Mouse (Mus musculus) kidney, postnatal 4 days (tissue): ENCODE results near the gene Farp2.

Source experiments
- DNase-seq, 2 experiments: peaks; one replicate each; pipeline ENCODE4 v3.0.0; 2021; ENCODE audit warnings: mixed read lengths in 2 of 2

The Farp2 gene

DNA sequence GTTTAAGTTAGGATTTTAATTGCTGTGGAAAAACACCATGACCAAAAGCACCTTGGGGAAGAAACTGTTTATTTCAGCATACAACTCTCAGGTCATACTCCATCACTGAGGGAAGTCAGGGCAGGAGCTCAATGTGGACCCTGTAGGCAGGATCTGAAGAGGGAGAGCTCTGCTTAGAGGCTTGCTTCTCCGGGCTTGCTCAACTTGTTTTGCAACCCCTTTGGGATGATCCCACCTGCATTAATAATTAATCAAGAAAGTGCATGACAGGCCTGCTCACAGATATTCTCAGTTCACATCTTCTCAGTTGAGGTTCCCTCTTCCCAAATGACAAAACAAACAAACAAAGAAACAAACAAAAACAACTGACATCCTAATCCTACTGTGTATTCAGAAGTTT is 51.8 kb downstream of the Farp2 start:
- no peak for DNase-seq

DNA sequence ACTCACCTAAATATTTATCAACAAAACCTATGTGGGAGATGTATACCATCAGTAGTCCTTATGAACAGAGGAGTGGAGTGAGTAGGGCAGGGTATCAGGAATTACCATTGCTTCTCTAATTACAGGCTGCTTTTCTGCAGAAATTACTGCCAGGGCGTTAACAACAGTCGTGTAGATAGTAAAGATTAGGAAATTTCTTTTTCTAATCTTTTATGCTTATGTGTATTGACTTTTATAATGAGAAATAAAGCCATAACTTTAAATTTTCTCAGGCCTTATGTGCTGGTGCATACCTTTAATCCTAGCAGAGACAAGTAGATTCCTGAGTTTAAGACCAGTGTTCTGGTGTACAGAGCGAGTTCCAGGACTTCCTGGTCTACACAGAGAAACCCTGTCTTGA is 52.9 kb downstream of the Farp2 start:
- DNase-seq, result no peak

DNA sequence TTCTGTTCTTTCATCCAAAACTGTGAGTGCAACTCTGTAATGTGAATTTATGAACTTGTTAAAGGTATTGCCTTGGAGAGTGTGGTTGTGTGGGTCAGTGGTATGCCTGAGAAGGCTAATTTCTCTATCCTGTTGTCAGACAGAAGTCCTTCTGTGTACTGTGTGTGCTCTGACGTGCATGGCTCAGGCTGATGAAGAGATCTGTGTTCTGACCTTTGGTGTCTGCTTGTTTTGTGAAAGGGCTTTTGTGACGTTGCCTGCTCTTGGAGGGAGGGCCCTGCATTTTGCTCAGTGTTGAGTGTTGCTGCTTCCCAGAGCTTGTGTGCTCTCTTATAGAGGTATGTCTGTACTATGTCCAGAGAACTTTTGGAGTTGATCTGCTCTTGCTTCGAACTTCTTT is 55.1 kb downstream of the Farp2 start:
- DNase-seq, result no peak

DNA sequence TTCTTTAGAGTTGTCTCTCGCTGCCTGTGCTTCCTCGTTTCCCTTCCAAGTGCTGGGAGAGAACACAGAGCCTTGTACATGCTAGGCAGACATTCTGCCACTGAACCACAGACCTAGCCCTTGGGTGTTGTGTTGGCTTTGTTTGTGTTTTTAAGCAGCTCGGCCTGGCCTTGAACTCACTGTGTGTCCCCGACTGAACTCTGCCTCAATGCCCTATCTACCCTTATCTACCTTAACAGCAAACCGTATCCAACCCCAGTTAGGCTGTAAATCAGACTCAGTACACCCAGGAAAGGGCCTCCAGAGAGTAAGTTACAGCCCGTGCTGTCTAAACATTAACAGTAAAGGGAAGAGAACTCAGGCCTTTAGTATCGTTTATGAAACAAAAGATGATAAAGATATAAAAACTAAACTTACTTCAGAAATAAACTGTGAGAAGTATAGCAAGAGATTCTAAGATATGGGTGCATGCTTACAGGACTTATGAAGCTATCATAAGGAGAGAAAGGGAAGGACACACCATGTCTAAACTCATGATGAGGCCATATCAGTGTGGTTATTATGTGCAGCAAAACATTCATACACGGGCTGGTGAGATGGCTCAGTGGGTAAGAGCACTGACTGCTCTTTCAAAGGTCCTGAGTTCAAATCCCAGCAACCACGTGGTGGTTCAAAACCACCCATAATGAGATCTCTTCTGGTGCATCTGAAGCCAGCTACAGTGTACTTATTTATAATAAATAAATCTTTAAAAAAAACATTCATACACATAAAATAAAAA is 56.0 kb downstream of the Farp2 start:
- DNase-seq, result no peak

DNA sequence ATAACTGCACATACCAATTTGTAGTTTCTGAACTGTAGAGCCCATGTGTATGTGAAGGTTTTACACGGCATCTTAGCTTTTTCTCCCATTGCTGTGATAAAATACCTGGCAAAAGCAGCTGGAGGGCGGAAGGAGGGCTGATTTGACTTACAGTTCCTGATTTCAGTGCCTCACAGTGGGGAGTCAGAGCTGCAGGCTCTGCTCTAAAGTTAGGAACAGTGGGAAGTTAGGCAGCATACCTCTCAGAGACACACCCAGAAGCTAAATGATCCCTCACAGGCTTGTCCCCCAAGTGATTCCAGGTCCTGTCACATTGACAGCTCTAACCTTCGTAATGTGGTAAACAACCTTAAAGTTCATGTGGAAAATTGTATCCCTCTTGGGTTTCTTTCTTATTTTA is 65.2 kb downstream of the Farp2 start:
- no peak for DNase-seq

DNA sequence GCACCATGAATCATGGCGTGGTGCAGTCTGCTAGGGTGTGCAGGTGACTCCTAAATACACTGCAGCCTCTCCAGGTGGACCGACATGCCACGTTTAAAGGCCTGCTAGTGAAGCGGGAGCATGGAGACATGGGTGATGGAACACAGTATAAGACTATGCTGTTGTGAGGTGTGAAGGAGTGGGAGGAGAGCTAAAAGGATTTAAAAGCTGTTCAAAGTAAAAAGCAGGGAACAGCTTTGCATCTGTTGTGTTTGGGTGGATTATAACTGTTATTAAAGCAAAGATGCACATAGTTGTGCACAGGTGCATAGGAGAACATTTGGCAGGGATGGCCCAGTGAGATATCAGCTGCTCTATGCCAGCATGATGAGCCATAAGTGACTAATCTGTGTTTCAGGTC is 66.0 kb downstream of the Farp2 start:
- no peak for DNase-seq

DNA sequence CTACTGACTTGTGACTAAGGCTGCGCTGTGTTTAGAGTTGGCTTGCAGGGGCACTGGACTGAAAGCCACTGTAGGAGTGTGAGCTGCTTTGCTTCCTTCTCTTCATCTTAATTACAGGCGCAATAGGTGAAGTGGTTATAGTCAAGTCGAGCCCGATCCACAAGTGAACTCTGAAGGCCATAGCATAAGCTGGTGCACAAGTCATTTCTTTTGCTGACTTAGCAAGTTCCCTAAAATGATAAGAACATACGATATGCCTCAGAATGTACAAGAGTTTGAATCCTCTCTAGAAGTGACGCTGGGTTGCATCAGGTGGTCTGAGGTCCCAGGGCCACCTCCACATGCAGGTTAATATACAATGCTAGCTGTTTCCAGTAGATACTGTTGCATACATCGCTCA is 69.7 kb downstream of the Farp2 start:
- DNase-seq, result no peak

DNA sequence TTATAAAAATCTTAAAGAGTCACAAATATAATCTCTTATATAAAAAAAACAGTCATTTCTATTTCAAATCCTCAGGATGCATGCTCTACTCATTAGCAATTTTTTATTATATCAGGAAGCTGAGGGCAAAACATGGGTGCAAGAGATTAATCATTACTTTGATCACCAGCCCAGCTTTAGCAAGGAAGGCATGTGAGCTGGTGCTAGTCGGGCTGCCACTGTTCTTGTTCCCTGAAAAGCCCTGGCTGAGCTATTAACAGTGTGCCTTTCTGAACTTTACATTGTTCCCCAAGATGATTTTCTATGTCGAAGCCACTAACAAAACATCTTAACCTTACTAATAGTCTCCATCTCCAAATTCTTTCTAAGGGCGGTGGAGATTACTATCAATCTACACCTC is 76.5 kb downstream of the Farp2 start:
- DNase-seq, result no peak

DNA sequence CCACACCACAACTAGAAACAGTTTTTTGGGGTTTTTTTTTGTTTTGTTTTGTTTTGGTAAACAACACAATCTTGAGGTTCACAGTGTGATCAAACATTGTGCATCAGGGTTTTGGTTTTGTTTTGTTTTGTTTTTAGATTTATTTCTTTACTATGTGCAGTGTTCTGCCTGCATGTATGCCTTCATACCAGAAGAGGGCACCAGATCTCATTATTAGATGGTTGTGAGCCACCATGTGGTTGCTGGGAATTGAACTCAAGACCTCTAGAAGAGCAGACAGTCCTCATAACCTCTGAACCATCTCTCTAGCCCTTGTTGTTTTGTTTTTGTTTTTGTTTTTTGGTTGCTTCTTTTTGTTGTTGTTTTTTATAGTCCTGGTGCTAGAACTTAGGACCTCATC is 82.1 kb downstream of the Farp2 start:
- DNase-seq, result no peak

DNA sequence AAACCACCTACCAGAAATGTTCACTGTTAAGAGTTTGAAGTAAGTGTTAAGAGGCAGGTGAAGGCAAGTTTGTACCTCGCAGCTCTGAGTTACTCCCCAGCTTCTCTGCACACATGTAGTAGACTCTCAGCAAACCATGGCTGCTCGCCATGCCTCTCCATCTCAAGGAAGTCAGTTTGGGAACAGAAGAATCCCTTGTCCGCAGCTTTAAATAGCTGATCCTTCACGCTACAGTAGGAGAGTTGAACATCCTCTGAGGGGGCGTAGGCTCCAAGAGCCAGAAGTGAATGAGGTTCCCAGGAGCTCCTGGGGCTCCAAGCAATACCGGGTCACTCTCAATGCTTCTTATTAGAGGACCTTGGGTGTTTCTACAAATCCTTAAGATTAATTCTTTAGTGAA is 84.0 kb downstream of the Farp2 start:
- DNase-seq, result no peak

DNA sequence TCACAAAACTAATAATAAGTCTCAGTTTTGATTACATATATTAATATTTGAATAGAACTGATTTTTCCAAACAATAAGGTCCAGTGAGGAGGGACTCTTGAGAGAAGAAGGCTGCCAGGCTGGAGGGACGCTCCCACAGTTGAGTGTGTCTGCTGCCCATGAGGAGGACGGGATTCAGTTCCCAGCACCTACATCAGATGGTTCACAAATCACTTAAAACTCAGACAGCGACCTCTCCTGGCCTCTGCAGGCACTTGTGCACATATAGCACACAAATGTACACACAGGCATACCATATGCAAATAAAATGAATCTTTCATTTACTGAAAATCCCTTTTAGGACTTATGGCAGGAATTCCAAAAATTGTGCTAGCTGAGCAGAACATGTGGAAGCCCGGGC is 91.0 kb downstream of the Farp2 start:
- DNase-seq, result no peak

DNA sequence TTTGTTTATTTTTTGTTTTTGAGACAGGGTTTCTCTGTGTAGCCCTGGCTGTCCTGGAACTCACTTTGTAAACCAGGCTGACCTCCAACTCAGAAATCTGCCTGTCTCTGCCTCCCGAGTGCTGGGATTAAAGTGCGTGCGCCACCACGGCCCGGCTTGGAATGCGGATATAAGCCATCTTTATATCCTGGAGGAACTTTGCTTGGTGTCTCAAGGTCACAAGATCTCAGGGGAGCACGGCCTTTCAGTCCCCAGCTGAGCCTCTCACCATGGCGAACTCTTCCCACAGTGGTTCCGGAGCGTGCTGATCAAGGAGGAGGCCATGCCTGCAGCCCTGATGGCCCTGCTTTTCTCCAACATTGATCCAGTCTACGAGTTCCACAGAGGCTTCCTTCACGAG is 92.0 kb downstream of the Farp2 start:
- no peak for DNase-seq

DNA sequence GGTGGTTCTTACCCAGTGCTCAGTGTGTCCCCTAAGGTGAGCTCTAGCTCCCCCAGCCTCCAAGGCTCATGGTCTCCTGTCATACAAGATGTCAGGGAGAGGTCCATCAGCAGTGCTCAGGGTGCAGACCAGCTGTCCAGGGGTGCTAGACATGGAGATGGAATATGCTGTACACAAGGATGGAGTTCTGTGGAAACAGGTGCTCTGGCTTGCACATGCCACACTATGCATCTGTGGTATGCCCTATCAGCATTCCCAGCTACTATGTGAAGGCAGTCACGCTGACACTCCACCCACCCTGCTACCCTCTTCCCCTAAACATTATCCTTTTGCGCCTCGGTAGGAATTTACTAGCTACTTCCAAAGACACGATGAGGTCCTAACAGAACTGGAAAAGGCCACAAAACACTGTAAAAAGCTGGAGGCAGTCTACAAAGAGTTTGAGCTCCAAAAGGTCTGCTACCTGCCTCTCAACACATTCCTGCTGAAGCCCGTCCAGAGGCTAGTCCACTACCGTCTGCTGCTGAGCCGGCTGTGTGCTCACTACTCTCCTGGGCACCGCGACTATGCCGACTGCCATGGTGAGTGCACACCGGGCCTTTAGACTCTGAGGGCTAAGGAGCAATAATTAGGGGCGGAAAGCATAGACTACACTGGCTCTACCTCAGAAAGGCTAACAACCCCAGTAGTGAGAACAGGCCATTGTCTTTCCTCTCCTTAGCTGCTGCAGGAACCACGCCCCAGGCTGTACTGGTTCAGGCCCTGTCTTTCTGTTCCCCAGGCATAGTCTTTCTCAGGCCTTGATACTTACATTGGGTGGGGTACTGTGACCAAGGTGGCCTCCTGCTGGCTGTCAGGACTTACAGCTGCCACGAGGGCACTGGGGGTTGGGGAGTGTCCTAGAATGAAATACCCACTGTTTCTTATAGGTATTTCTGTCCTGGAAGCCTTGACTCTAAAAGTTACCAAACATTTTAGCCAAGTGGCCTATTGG is 95.5 kb downstream of the Farp2 start:
- DNase-seq, result no peak

DNA sequence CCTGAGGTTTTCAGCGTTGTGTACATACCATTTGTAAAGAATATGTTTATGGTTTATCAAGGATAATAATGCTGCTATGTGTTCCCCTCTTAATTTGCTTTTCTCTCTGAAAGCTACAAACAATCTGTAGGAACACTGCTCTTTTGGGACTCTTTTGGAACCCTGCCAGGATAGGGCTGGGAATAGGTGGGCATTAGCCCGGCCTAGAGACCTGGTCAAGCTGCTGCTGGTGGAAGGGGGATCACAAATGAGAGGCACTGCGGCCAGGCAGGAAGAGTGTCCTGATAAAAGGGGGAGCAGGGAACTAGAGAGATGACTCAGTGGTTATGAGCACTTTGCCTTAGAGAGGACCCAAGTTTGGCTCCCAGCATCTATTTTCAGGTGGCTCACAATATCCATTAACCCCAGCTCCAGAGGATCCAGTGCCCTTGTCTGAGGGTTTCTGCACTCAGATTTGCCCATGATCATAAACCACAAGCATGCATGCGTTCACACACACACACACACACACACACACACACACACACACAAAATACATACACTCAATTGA is 96.9 kb downstream of the Farp2 start:
- no peak for DNase-seq

DNA sequence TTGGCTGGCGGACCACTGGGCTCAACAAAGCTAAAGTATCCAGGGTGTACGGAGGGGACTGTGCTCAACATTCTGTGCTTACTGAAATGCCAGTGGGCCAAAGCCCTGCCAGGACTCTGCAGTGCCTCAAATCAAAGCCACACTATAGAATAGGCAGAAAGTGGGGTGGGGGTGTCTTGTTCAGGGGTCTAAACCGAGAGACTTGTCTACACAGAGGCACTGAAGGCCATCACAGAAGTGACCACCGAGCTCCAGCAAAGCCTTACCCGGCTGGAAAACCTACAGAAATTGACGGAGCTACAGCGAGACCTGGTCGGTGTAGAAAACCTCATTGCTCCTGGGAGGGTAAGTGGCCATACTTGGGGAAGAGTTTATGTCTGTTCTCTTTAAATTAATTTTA is 97.9 kb downstream of the Farp2 start:
- DNase-seq, result no peak

DNA sequence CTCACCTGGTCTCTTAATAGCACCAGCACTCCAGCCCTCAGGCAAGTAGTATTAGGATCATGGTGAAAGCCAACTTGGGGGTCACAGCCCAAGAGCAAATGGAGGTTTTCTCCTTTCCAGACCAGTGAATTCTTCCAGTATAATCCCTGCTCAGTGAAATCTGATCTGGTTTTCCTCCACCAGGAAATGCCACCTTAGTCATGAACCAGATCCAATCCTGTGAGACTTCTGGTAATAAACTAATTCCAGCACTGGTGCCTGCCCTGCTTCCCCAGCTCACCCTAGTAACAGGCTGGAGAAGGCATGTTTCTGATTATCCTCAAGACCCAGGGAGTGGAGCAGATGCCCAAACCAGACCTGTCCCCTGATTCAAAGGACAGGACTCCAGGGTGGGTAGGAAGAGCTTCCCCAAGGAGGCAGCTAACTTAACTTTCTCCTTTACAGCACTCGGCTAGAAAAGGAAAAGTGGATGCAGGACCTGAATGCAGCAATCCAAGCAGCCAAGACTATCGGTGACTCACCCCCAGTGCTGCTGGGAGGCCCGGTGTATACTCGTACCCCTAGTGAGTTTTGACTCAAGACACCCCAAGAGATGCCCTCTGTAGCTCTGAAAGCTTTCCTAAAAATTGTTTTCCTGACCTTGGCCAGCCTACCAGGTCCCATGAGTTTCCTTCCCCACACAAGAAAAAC is 106.3 kb downstream of the Farp2 start:
- peak in 1 of 2 experiments; percentile 20 for DNase-seq

DNA sequence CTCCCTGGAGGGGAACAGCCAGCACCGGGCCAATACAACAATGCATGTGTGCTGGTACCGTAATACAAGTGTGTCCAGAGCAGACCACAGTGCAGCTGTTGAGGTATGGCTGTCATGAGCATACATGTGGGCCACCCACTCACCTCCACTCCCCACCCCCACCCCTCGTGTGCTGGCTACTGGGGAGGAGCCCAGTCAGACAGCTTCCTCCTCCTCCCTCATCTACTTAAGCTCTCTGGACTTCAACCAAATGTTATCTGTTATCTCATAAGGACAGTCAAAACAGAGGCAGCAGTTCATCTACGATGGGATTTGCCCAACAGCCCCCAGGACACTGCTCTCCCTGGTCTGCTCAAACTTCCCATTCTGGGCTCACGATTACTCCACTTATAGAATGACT is 107.1 kb downstream of the Farp2 start:
- DNase-seq, result no peak

DNA sequence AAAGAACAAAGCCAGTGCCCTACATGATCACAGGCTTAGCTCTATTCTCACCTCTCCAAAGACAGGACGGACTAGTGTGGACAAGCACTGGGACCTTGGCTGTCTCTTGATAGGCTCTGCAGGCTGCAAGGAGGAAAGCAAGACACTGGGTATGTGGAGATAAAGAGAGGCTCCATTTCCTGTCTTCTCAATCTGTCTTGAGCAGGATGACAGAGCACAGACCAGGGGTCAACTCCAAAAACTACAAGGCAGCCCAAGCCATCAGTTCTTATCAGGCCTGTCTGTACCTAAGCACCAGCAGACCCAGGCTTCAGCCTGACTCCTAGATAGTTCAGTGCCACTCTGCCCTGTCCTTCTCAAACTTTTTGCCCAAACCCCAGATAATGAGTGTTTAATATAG is 112.6 kb downstream of the Farp2 start:
- DNase-seq, result no peak

DNA sequence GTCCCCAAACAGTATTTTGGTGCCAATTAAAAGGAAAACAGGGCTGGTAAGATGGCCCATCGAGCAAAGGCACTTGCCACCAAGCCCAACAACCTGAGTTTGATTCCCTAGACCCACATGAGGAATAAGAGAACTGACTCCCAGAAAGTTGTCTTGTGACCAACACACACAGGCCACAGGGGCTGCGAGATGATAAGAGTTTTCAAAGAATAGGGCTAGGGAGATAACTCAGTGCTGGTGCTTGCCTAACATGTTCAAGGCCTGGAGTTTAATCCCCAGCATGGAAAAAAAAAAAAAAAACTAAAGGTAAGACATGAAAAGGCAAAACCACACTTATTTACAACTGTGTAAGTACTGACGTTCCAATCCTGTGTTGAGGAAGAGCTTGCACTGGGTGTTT is 118.9 kb downstream of the Farp2 start:
- DNase-seq, result no peak

DNA sequence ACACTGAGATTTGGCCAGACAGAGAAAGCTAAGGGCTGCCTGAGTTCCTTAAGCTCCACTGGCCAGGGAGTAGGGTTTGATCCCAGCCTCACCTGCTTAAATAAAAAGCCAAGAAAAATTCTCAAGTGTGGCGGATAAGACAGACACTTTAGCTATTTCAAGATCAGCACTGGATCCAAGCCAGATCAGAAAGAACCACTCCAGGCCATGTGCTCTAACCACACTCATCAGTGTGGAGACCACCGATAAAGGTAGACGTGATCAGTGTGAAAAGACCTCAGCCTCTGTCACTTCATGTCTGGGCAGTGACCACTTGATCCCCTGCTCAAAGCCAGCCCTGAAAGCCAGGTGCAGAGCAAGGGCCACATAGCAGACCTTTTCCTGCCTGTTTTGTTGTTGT is 120.8 kb downstream of the Farp2 start:
- no peak for DNase-seq

DNA sequence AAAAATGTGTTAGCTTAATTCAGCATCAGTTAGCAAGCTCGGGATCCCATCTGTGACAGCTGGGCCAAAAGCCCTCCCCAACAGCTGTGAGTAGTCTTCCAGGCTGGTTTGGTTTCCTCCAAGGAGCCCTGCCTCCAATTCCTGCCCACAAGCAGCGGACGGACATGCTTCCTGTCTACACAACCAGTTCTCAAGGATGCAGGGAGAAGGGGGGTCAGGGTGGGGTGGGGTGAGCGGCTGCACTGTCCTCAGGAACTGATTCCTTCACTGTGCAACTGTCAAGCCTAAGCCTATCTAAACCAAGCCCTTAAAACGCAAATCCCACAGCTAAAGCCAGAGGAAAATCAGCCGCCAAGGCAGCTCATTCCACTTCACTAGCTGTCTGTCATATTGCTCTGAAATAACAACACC is 122.6 kb downstream of the Farp2 start:
- peak; percentile 54 to 74 for DNase-seq

DNA sequence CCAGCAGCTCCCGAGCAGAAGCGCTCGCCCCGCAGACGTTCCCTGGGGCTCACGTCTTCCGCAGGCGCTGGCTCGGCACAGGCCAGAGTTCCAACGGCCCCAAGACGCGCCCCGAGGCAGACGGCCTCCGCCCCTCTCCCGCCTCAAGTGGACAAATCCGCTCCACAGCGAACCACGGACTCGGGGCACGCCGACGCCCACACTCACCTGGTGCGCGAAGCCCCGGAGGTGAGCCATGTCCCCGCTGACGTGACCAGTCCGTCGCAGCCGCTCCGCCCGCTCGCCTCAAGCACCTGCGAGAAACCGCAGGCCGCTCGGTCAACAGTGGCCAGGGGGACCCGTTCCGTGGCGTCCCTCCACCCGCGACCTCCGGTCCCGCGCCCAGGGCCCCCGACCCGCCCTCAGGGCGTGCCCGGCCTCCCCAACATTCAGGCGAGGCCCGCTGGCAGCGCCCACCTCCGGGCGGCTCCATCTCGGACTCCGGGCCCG is 123.3 kb downstream of the Farp2 start:
- peak; percentile 65 to 77 for DNase-seq
